Mouse (Mus musculus): ENCODE measurements around the gene F13a1. TPM values are rescaled to one million over a fixed set of nuclear protein-coding genes. Genes with fewer than 3 reads are reported as not detected.

F13a1 gene
- polyA plus RNA-seq, 1 experiment from 2014 or later = 10.6 TPM

DNA sequence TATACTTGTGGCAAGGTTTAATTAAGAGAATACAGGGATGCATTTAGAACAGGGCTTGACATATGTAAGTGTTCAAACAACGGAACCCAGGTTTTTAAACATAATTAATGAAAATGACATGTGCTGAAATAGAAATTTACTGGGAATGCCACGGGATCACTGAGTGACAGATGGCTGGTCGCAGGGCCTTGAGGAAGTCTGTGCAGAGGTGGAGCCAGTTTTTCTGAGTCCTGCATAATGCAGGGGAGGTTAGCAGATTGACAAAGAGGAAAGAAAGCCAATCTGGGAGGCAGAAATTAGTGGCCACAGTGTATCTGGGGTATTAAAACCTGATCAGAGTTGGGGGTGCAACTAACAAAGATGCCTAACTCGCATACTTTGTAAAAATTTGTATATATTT lies 130.3 kb downstream of the F13a1 start:
- Histone ChIP-seq H3K9ac (replicated peaks; ENCODE audit: low read length) (no peak overlapping the region), H3K4me1 (ENCODE audit: control insufficient read depth, insufficient read depth, low read length) (no peaks in the 10 kb centered on the region), H3K27me3 (ENCODE audit: control insufficient read depth, insufficient read depth, low read length) (no peaks in the 10 kb centered on the region), H3K27ac (replicated peaks; ENCODE audit: low read depth, low read length) (no peak overlapping the region), H3K36me3 (ENCODE audit: control insufficient read depth, insufficient read depth, low read length) (no peaks in the 10 kb centered on the region), H3K4me3 (replicated peaks; ENCODE audit: low read depth, low read length) (no peak overlapping the region), H3K4me2 (ENCODE audit: low read length) (no peak overlapping the region), H3K9me3 (ENCODE audit: control insufficient read depth, low read length) (no peaks in the 10 kb centered on the region)
- ATAC-seq (ENCODE audit: low FRiP score, low TSS enrichment) (no peak), DNase-seq (peak; percentile 10)
- WGBS = 60% methylated on average over 4 of the region's 4 CpGs

DNA sequence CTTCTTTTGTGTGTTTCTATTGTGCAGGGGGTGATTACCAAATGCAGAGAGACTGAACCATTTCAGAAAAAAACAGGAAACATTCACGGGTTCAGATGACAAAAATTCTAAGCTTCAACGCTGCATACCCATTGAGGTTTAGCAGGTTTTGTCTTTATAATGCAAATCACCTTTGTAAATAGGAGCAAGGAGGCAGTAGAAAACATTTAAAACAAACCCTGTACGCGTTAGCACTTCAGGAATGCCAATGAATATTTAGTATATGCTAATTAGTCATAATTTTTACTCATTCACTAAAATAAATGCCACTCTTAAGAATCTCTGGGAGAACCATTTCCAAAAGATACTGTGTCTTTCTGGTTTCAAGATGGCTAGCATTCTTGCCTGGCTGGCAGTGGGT lies 146.2 kb downstream of the F13a1 start:
- DNase-seq (no peak), ATAC-seq (ENCODE audit: low FRiP score, low TSS enrichment) (no peak)
- no peaks in the 10 kb centered on the region for H3K9me3 ChIP-seq (ENCODE audit: control insufficient read depth, low read length)
- no peak overlapping the region for H3K4me3 ChIP-seq (replicated peaks; ENCODE audit: low read depth, low read length)
- H3K27me3 ChIP-seq (ENCODE audit: control insufficient read depth, insufficient read depth, low read length) = no peaks in the 10 kb centered on the region
- peaks cover 9% of the 10 kb centered on the region; the same call in 1 of the 2 replicates for H3K4me1 ChIP-seq (ENCODE audit: control insufficient read depth, insufficient read depth, low read length)
- 22% methylated on average over 4 of the region's 4 CpGs for WGBS
- H3K4me2 ChIP-seq (ENCODE audit: low read length) = no peak overlapping the region
- no peak overlapping the region for H3K27ac ChIP-seq (replicated peaks; ENCODE audit: low read depth, low read length)
- no peaks in the 10 kb centered on the region for H3K36me3 ChIP-seq (ENCODE audit: control insufficient read depth, insufficient read depth, low read length)
- no peak overlapping the region for H3K9ac ChIP-seq (replicated peaks; ENCODE audit: low read length)

DNA sequence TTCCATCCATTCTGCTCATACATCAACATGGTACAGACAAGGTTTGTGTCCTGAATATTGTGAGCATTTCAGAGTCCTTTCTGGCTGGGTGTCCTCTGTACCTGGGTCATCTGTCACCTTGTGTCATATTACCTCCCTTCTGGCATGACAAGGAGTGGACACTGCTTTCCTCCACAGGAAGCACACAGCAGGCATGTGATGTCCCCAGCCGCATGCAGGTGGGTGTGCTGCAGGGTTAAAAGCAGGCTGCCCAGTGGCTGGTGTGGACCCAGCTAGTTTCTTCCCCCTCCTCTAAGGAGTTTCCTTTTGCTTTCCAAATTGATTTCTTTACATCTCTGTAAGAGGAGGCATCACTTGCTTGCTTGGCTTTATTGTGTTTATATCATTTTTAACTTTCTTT lies 146.6 kb downstream of the F13a1 start:
- Histone ChIP-seq H3K4me3 (replicated peaks; ENCODE audit: low read depth, low read length) (no peak overlapping the region), H3K27me3 (ENCODE audit: control insufficient read depth, insufficient read depth, low read length) (no peaks in the 10 kb centered on the region), H3K4me2 (ENCODE audit: low read length) (no peak overlapping the region), H3K4me1 (ENCODE audit: control insufficient read depth, insufficient read depth, low read length) (peaks cover 9% of the 10 kb centered on the region; the same call in 1 of the 2 replicates), H3K36me3 (ENCODE audit: control insufficient read depth, insufficient read depth, low read length) (no peaks in the 10 kb centered on the region), H3K9ac (replicated peaks; ENCODE audit: low read length) (no peak overlapping the region), H3K9me3 (ENCODE audit: control insufficient read depth, low read length) (no peaks in the 10 kb centered on the region), H3K27ac (replicated peaks; ENCODE audit: low read depth, low read length) (0 out of 2 replicates have a peak overlapping the region, but pooled peaks have one; percentile 8)
- no peak for DNase-seq
- no peak for ATAC-seq (ENCODE audit: low FRiP score, low TSS enrichment)
- WGBS = 39% methylated on average over 1 of the region's 1 CpGs

DNA sequence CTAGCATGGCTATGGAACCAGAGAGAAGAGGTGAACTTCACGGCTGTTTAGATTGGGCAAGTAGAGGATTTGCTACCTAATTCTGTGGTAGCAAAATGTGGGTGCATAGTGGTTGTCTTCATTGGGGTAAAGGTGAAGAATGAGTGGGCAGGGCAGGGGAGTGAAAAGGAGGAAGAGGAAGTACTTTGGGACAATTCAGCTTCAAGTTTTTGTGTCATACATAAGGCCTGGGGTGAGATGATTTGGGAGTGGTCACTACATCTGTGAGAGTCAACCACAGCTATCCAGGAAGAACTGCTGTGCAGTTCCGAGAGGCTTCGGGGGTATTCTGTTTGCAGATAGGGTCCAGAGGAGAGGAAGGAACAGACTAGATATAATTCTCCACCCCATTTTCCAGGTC lies 148.4 kb downstream of the F13a1 start:
- ATAC-seq (ENCODE audit: low FRiP score, low TSS enrichment) (no peak), DNase-seq (no peak)
- Histone ChIP-seq H3K36me3 (ENCODE audit: control insufficient read depth, insufficient read depth, low read length) (no peaks in the 10 kb centered on the region), H3K4me2 (ENCODE audit: low read length) (no peak overlapping the region), H3K4me1 (ENCODE audit: control insufficient read depth, insufficient read depth, low read length) (peaks cover 9% of the 10 kb centered on the region; the same call in 1 of the 2 replicates), H3K9ac (replicated peaks; ENCODE audit: low read length) (no peak overlapping the region), H3K27ac (replicated peaks; ENCODE audit: low read depth, low read length) (no peak overlapping the region), H3K4me3 (replicated peaks; ENCODE audit: low read depth, low read length) (no peak overlapping the region), H3K27me3 (ENCODE audit: control insufficient read depth, insufficient read depth, low read length) (no peaks in the 10 kb centered on the region), H3K9me3 (ENCODE audit: control insufficient read depth, low read length) (no peaks in the 10 kb centered on the region)
- WGBS = 86% methylated on average over 3 of the region's 3 CpGs

DNA sequence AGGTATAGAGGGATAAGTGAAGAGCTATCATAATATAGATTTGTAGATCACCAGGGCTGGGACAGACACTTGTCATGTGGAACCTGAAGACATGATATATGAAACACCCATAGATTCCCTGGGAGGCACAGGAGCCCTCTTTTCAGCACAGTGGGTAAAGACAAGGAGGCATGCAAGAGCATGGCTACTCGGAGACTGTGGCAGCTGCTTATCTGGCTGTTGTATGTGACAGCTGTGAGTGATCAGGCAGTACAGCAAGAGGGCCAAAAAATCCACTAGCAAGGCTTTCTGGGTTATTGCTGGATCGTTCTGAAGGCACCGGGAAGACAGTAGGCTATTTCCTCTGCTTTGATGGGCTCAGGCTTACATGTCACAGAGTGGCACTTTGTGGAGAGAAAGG lies 149.0 kb downstream of the F13a1 start:
- Histone ChIP-seq H3K4me3 (replicated peaks; ENCODE audit: low read depth, low read length) (no peak overlapping the region), H3K9me3 (ENCODE audit: control insufficient read depth, low read length) (no peaks in the 10 kb centered on the region), H3K36me3 (ENCODE audit: control insufficient read depth, insufficient read depth, low read length) (no peaks in the 10 kb centered on the region), H3K9ac (replicated peaks; ENCODE audit: low read length) (no peak overlapping the region), H3K27ac (replicated peaks; ENCODE audit: low read depth, low read length) (no peak overlapping the region), H3K4me1 (ENCODE audit: control insufficient read depth, insufficient read depth, low read length) (peaks cover 9% of the 10 kb centered on the region; the same call in 1 of the 2 replicates), H3K4me2 (ENCODE audit: low read length) (no peak overlapping the region), H3K27me3 (ENCODE audit: control insufficient read depth, insufficient read depth, low read length) (no peaks in the 10 kb centered on the region)
- no peak for DNase-seq
- no peak for ATAC-seq (ENCODE audit: low FRiP score, low TSS enrichment)
- 74% methylated on average over 3 of the region's 3 CpGs for WGBS

DNA sequence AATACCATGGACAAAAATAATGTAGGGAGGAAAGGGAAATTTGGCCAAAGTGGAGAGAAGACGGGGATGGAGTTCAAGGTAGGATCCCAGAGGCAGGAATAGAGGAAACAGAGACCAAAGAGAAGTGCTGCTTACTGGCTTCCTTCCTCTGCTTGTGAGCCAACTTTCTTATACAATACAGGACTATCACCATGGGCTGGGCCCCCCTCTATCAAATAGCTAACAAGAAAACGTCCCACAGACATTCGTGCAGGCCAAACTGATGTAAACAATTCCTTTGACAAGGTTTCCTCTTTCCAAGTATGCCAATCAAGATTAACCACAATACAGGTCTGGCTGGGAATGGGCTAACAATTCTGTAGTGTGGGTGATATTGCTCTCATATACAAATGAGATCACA lies 154.0 kb downstream of the F13a1 start:
- no peak overlapping the region for H3K4me2 ChIP-seq (ENCODE audit: low read length)
- H3K9me3 ChIP-seq (ENCODE audit: control insufficient read depth, low read length) = no peaks in the 10 kb centered on the region
- H3K27ac ChIP-seq (replicated peaks; ENCODE audit: low read depth, low read length) = no peak overlapping the region
- 49% methylated on average over 3 of the region's 3 CpGs for WGBS
- no peak overlapping the region for H3K4me3 ChIP-seq (replicated peaks; ENCODE audit: low read depth, low read length)
- no peaks in the 10 kb centered on the region for H3K27me3 ChIP-seq (ENCODE audit: control insufficient read depth, insufficient read depth, low read length)
- ATAC-seq (ENCODE audit: low FRiP score, low TSS enrichment) = no peak
- no peaks in the 10 kb centered on the region for H3K4me1 ChIP-seq (ENCODE audit: control insufficient read depth, insufficient read depth, low read length)
- no peaks in the 10 kb centered on the region for H3K36me3 ChIP-seq (ENCODE audit: control insufficient read depth, insufficient read depth, low read length)
- no peak for DNase-seq
- H3K9ac ChIP-seq (replicated peaks; ENCODE audit: low read length) = no peak overlapping the region

DNA sequence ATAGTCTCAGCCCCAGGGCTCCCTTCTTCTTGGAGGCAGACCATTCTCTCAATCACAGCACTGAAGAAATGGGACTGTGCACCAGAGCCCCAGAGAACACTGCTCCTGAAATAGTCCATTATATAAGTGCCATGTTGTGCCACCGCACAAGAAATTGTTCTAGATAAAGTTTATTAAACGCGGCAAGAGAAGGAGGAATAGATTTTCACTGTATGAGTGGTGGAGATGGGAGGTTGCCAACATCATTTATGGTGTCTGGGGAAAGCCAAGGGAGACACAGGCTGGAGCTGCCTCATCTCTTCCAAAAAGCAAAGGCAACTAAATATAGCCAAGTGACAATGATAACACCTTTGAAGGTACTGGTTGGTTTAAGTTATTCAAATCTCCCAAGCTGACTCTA lies 156.3 kb downstream of the F13a1 start:
- H3K4me3 ChIP-seq (replicated peaks; ENCODE audit: low read depth, low read length) = no peak overlapping the region
- no peaks in the 10 kb centered on the region for H3K27me3 ChIP-seq (ENCODE audit: control insufficient read depth, insufficient read depth, low read length)
- H3K4me2 ChIP-seq (ENCODE audit: low read length) = no peak overlapping the region
- DNase-seq (no peak), ATAC-seq (ENCODE audit: low FRiP score, low TSS enrichment) (no peak)
- no peak overlapping the region for H3K27ac ChIP-seq (replicated peaks; ENCODE audit: low read depth, low read length)
- H3K4me1 ChIP-seq (ENCODE audit: control insufficient read depth, insufficient read depth, low read length) = no peaks in the 10 kb centered on the region
- WGBS = 96% methylated on average over 3 of the region's 3 CpGs
- no peak overlapping the region for H3K9ac ChIP-seq (replicated peaks; ENCODE audit: low read length)
- no peaks in the 10 kb centered on the region for H3K36me3 ChIP-seq (ENCODE audit: control insufficient read depth, insufficient read depth, low read length)
- no peaks in the 10 kb centered on the region for H3K9me3 ChIP-seq (ENCODE audit: control insufficient read depth, low read length)

DNA sequence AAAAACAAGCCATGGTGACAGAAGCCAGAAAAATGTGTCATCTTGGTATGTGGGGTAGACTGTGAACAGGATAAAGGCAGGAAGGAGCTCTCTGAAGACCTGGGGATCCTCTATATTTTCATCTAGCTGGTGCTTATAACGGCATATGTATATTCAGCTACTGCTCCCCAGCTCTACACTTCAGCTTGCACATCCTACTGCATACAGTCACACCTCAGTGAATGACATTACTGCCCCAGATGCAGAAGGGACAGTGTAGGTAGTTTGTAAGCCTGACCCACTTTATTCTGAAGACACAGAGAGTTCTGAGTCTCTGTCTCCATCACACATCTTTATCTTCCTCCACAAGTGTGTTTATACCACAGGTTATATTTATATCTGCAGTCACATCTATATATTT lies 157.8 kb downstream of the F13a1 start:
- 92% methylated on average over 1 of the region's 1 CpGs for WGBS
- no peaks in the 10 kb centered on the region for H3K9me3 ChIP-seq (ENCODE audit: control insufficient read depth, low read length)
- H3K27me3 ChIP-seq (ENCODE audit: control insufficient read depth, insufficient read depth, low read length) = no peaks in the 10 kb centered on the region
- H3K4me1 ChIP-seq (ENCODE audit: control insufficient read depth, insufficient read depth, low read length) = no peaks in the 10 kb centered on the region
- H3K4me3 ChIP-seq (replicated peaks; ENCODE audit: low read depth, low read length) = no peak overlapping the region
- no peak overlapping the region for H3K27ac ChIP-seq (replicated peaks; ENCODE audit: low read depth, low read length)
- no peak overlapping the region for H3K9ac ChIP-seq (replicated peaks; ENCODE audit: low read length)
- no peaks in the 10 kb centered on the region for H3K36me3 ChIP-seq (ENCODE audit: control insufficient read depth, insufficient read depth, low read length)
- DNase-seq (no peak), ATAC-seq (ENCODE audit: low FRiP score, low TSS enrichment) (no peak)
- no peak overlapping the region for H3K4me2 ChIP-seq (ENCODE audit: low read length)

DNA sequence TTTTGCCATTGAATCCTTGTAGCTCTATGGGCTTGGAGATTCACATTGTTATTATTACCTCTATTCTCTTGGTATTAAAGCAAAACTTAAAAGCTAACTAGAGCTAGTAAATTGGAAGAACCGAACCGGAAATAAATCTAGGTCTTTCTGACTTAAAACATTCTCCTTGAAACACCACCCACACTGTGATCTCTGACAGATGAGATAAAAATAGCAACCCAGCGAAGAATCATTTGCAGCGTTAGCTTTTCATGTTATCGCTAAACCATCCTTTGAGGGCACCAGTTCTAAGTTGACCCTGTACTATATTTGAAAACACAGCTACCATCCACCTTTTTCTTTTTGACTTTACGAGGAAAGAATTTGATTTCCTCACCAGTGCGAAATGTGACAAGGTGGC lies 164.1 kb downstream of the F13a1 start:
- H3K36me3 ChIP-seq (ENCODE audit: control insufficient read depth, insufficient read depth, low read length) = no peaks in the 10 kb centered on the region
- H3K27me3 ChIP-seq (ENCODE audit: control insufficient read depth, insufficient read depth, low read length) = no peaks in the 10 kb centered on the region
- WGBS = 92% methylated on average over 7 of the region's 7 CpGs
- H3K9ac ChIP-seq (replicated peaks; ENCODE audit: low read length) = no peak overlapping the region
- no peak overlapping the region for H3K27ac ChIP-seq (replicated peaks; ENCODE audit: low read depth, low read length)
- H3K4me3 ChIP-seq (replicated peaks; ENCODE audit: low read depth, low read length) = no peak overlapping the region
- ATAC-seq (ENCODE audit: low FRiP score, low TSS enrichment) (no peak), DNase-seq (no peak)
- no peaks in the 10 kb centered on the region for H3K4me1 ChIP-seq (ENCODE audit: control insufficient read depth, insufficient read depth, low read length)
- H3K9me3 ChIP-seq (ENCODE audit: control insufficient read depth, low read length) = no peaks in the 10 kb centered on the region
- H3K4me2 ChIP-seq (ENCODE audit: low read length) = no peak overlapping the region
